Mouse (Mus musculus): Measurements from ENCODE around the gene Teddm2.
A peak's percentile ranks its signal among the peaks of the same experiment; 100 is the strongest.

Gene Teddm2

GRCm38 (mm10) chr1:153899731-153900380, at the start of gene Teddm2, which contains the start of gene Glul:
Teddm2 (minus strand) TSS chr1:153900228.
Glul (plus strand) TSS chr1:153899944.
- DNase-seq (ENCODE audit: low read depth, low spot score), result peak; percentile 94

- DNase-seq (ENCODE audit: low read depth, low spot score), result no peak
Observed at GRCm38 (mm10) chr1:153947837-153948236, 47.8 kb upstream of the Teddm2 start.

- DNase-seq (ENCODE audit: low read depth, low spot score), result no peak
Observed at GRCm38 (mm10) chr1:153946971-153947370, 46.9 kb upstream of the Teddm2 start.

- DNase-seq (ENCODE audit: low read depth, low spot score), result no peak
Observed at GRCm38 (mm10) chr1:153945181-153945580, 45.2 kb upstream of the Teddm2 start.

- DNase-seq (ENCODE audit: low read depth, low spot score), result no peak
Observed at GRCm38 (mm10) chr1:153940986-153941385, 41.0 kb upstream of the Teddm2 start.

- DNase-seq (ENCODE audit: low read depth, low spot score), result no peak
Observed at GRCm38 (mm10) chr1:153937025-153937424, 37.0 kb upstream of the Teddm2 start.

- no peak for DNase-seq (ENCODE audit: low read depth, low spot score)
Observed at GRCm38 (mm10) chr1:153935844-153936380, 35.9 kb upstream of the Teddm2 start.

- DNase-seq (ENCODE audit: low read depth, low spot score), result no peak
Observed at GRCm38 (mm10) chr1:153933772-153934171, 33.7 kb upstream of the Teddm2 start.

GRCm38 (mm10) chr1:153930431-153930830, 30.4 kb upstream of the Teddm2 start:
- no peak for DNase-seq (ENCODE audit: low read depth, low spot score)

GRCm38 (mm10) chr1:153924395-153925385, 24.7 kb upstream of the Teddm2 start:
- DNase-seq (ENCODE audit: low read depth, low spot score), result no peak

- no peak for DNase-seq (ENCODE audit: low read depth, low spot score)
Observed at GRCm38 (mm10) chr1:153922571-153923021, 22.6 kb upstream of the Teddm2 start.

GRCm38 (mm10) chr1:153921642-153922041, 21.6 kb upstream of the Teddm2 start:
- no peak for DNase-seq (ENCODE audit: low read depth, low spot score)

- no peak for DNase-seq (ENCODE audit: low read depth, low spot score)
Observed at GRCm38 (mm10) chr1:153918521-153919206, 18.6 kb upstream of the Teddm2 start.

GRCm38 (mm10) chr1:153913869-153914268, 13.8 kb upstream of the Teddm2 start:
- DNase-seq (ENCODE audit: low read depth, low spot score), result no peak

- DNase-seq (ENCODE audit: low read depth, low spot score), result no peak
Observed at GRCm38 (mm10) chr1:153911276-153911795, 11.3 kb upstream of the Teddm2 start.

GRCm38 (mm10) chr1:153910423-153910822, 10.4 kb upstream of the Teddm2 start:
- DNase-seq (ENCODE audit: low read depth, low spot score), result no peak

GRCm38 (mm10) chr1:153909963-153910291, 9.9 kb upstream of the Teddm2 start:
- DNase-seq (ENCODE audit: low read depth, low spot score), result no peak

GRCm38 (mm10) chr1:153909213-153909962, 9.4 kb upstream of the Teddm2 start:
- no peak for DNase-seq (ENCODE audit: low read depth, low spot score)

- no peak for DNase-seq (ENCODE audit: low read depth, low spot score)
Observed at GRCm38 (mm10) chr1:153908741-153909140, 8.7 kb upstream of the Teddm2 start.

GRCm38 (mm10) chr1:153908208-153908607, 8.2 kb upstream of the Teddm2 start:
- no peak for DNase-seq (ENCODE audit: low read depth, low spot score)

- no peak for DNase-seq (ENCODE audit: low read depth, low spot score)
Observed at GRCm38 (mm10) chr1:153905884-153906283, 5.9 kb upstream of the Teddm2 start.
